Mouse (Mus musculus): ENCODE measurements around the gene Ptpn7. TPM values are rescaled to one million over a fixed set of nuclear protein-coding genes. Genes with fewer than 3 reads are reported as not detected.

Gene Ptpn7
- polyA plus RNA-seq (2012; rRNA removed), result 0.73 and 2.5 TPM in 2 replicates

DNA sequence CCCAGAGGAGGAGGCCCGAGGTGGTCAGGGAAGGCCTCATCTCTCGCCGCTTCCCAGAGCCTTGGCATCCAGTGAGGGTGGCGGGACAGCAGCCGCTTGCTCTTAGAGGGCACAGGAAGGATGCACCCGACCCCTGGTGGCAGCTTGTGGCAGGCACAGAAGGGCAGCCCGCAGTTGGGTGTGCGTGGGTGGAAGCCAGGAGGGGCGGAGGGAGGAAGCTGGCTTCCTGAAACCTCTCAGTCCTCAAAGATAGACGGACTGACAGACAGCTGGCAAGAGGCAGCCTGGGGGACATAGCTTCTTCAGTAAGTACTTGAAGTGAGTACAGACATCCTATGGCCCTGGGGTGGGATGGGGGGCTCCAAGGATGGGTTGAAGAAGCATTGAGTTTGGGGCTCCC, at the start of gene Ptpn7:
Gene Ptpn7, plus strand, starts transcription at position 228 of the 400 bp plus-strand sequence.
- H3K27ac ChIP-seq (ENCODE audit: insufficient read depth, low read depth, low read length), result no peak within 1 kb of the TSS

DNA sequence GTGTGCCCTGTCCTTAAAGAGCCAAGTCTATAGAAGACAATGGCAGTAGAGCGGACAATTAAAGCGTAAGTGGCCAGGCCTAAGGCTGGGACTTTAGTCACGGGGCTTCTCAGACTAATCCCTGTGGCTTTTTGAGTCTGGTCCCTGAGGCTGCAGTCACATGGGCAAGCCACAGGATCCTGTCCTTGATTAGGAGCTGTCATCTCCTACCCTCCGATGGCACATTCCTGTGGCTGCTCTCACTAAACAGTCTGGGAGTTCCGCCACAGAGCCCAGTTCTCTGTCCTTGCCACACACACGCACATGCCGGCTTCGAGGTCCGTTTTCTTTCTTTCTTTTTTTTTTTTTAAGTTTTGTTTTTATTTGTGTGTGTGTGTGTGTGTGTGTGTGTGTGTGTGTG, 49.0 kb upstream of the Ptpn7 start:
- H3K27ac ChIP-seq (ENCODE audit: insufficient read depth, low read depth, low read length), result no peak overlapping the region
- WGBS, result 73% methylated on average over 9 of the region's 9 CpGs
- TF ChIP-seq POLR2A (IDR thresholded peaks at IDR 0.05; ENCODE audit: low read depth, low read length) (no peak), CTCF (conservative IDR thresholded peaks at IDR 0.05; ENCODE audit: insufficient read depth, insufficient read length, low read depth, low read length) (no peak)
- H3K27me3 ChIP-seq (replicated peaks; ENCODE audit: control insufficient read depth, insufficient read depth, low read length), result no peaks in the 10 kb centered on the region; the same call in 1 of the 2 replicates
- H3K4me3 ChIP-seq (ENCODE audit: insufficient read depth, low read depth, low read length), result no peak overlapping the region
- no peaks in the 10 kb centered on the region for H3K4me1 ChIP-seq (ENCODE audit: control insufficient read depth, insufficient read depth, low read length)
- H3K36me3 ChIP-seq (ENCODE audit: control insufficient read depth, insufficient read depth, low read length), result no peaks in the 10 kb centered on the region
- DNase-seq, result no peak

More for the DNA sequence above, at the start of gene Ptpn7:
- 19% methylated on average over 10 of the region's 10 CpGs for WGBS
- Histone ChIP-seq H3K36me3 (ENCODE audit: control insufficient read depth, insufficient read depth, low read length) (no peaks in the 10 kb centered on the region), H3K4me3 (ENCODE audit: insufficient read depth, low read depth, low read length) (no peak within 1 kb of the TSS), H3K27me3 (replicated peaks; ENCODE audit: control insufficient read depth, insufficient read depth, low read length) (no peaks in the 10 kb centered on the region), H3K4me1 (ENCODE audit: control insufficient read depth, insufficient read depth, low read length) (no peaks in the 10 kb centered on the region)
- TF ChIP-seq POLR2A (IDR thresholded peaks at IDR 0.05; ENCODE audit: low read depth, low read length) (no peak), CTCF (conservative IDR thresholded peaks at IDR 0.05; ENCODE audit: insufficient read depth, insufficient read length, low read depth, low read length) (peak; percentile 57)
- DNase-seq, result peak; percentile 64

- no peaks in the 10 kb centered on the region for H3K36me3 ChIP-seq (ENCODE audit: control insufficient read depth, insufficient read depth, low read length)
- no peak overlapping the region for H3K27ac ChIP-seq (ENCODE audit: insufficient read depth, low read depth, low read length)
- no peak overlapping the region for H3K4me3 ChIP-seq (ENCODE audit: insufficient read depth, low read depth, low read length)
- TF ChIP-seq CTCF (conservative IDR thresholded peaks at IDR 0.05; ENCODE audit: insufficient read depth, insufficient read length, low read depth, low read length) (no peak), POLR2A (IDR thresholded peaks at IDR 0.05; ENCODE audit: low read depth, low read length) (no peak)
- WGBS, result 9% methylated on average over 27 of the region's 28 CpGs
- H3K4me1 ChIP-seq (ENCODE audit: control insufficient read depth, insufficient read depth, low read length), result no peaks in the 10 kb centered on the region
- no peak for DNase-seq
- H3K27me3 ChIP-seq (replicated peaks; ENCODE audit: control insufficient read depth, insufficient read depth, low read length), result no peaks in the 10 kb centered on the region; the same call in 1 of the 2 replicates
These were observed 47.1 kb upstream of the Ptpn7 start for GRCm38 (mm10) chr1:135085296-135085871.

- TF ChIP-seq POLR2A (IDR thresholded peaks at IDR 0.05; ENCODE audit: low read depth, low read length), result no peak
- no peak for TF ChIP-seq CTCF (conservative IDR thresholded peaks at IDR 0.05; ENCODE audit: insufficient read depth, insufficient read length, low read depth, low read length)
- no peaks in the 10 kb centered on the region; the same call in 1 of the 2 replicates for H3K27me3 ChIP-seq (replicated peaks; ENCODE audit: control insufficient read depth, insufficient read depth, low read length)
- no peak overlapping the region for H3K27ac ChIP-seq (ENCODE audit: insufficient read depth, low read depth, low read length)
- H3K4me3 ChIP-seq (ENCODE audit: insufficient read depth, low read depth, low read length), result no peak overlapping the region
- 27% methylated on average over 7 of the region's 7 CpGs for WGBS
- no peaks in the 10 kb centered on the region for H3K36me3 ChIP-seq (ENCODE audit: control insufficient read depth, insufficient read depth, low read length)
- DNase-seq, result no peak
- no peaks in the 10 kb centered on the region for H3K4me1 ChIP-seq (ENCODE audit: control insufficient read depth, insufficient read depth, low read length)
These were observed 46.5 kb upstream of the Ptpn7 start for GRCm38 (mm10) chr1:135086015-135086414.

- DNase-seq, result no peak
- TF ChIP-seq CTCF (conservative IDR thresholded peaks at IDR 0.05; ENCODE audit: insufficient read depth, insufficient read length, low read depth, low read length) (no peak), POLR2A (IDR thresholded peaks at IDR 0.05; ENCODE audit: low read depth, low read length) (no peak)
- H3K36me3 ChIP-seq (ENCODE audit: control insufficient read depth, insufficient read depth, low read length), result no peaks in the 10 kb centered on the region
- no peak overlapping the region for H3K4me3 ChIP-seq (ENCODE audit: insufficient read depth, low read depth, low read length)
- no peak overlapping the region for H3K27ac ChIP-seq (ENCODE audit: insufficient read depth, low read depth, low read length)
- H3K4me1 ChIP-seq (ENCODE audit: control insufficient read depth, insufficient read depth, low read length), result no peaks in the 10 kb centered on the region
- H3K27me3 ChIP-seq (replicated peaks; ENCODE audit: control insufficient read depth, insufficient read depth, low read length), result no peaks in the 10 kb centered on the region; the same call in 1 of the 2 replicates
- 61% methylated on average over 1 of the region's 1 CpGs for WGBS
These were observed 45.1 kb upstream of the Ptpn7 start for GRCm38 (mm10) chr1:135087414-135087813.

DNA sequence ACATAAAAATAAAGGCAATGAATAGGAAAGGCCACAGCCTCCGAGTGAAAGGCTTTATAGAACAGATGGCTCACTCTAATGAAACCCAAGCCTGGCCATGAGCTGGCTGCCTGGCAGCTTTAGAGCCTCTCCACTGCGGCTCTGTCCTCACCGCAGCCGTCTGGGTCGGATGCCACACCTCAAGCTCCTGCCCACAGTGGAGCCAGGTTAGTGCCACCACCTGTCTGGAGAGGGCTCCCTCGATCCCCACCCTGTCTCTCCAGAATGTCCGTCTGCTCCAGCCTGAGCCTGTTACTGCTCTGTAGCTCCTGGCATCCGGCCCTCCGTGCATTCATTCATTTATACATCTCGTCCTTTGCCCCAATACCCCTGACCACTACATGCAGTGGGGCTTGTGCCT, 42.9 kb upstream of the Ptpn7 start:
- H3K27me3 ChIP-seq (replicated peaks; ENCODE audit: control insufficient read depth, insufficient read depth, low read length), result no peaks in the 10 kb centered on the region; the same call in 1 of the 2 replicates

DNA sequence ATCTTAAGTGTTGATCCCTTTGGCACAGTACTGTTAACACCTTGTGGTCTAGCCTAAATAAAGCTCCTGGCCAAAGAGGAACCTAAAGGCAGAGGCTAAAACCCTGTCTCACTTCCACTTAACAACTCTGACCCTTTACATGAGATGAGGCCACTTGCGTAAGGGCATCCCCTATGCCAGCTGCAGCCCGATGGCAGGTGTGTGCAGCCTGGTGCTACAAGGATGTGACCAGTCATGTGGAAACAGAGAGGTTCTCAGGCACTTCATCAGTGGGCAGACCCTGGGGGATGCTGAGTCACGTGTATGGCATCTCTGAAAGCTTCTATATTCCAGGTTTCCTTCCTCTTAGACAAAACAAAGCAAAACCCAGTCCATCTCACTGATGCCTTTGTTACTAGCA, 41.6 kb upstream of the Ptpn7 start:
- WGBS, result 34% methylated on average over 3 of the region's 3 CpGs
- TF ChIP-seq CTCF (conservative IDR thresholded peaks at IDR 0.05; ENCODE audit: insufficient read depth, insufficient read length, low read depth, low read length) (no peak), POLR2A (IDR thresholded peaks at IDR 0.05; ENCODE audit: low read depth, low read length) (no peak)
- Histone ChIP-seq H3K4me3 (ENCODE audit: insufficient read depth, low read depth, low read length) (no peak overlapping the region), H3K27me3 (replicated peaks; ENCODE audit: control insufficient read depth, insufficient read depth, low read length) (no peaks in the 10 kb centered on the region), H3K4me1 (ENCODE audit: control insufficient read depth, insufficient read depth, low read length) (no peaks in the 10 kb centered on the region), H3K36me3 (ENCODE audit: control insufficient read depth, insufficient read depth, low read length) (no peaks in the 10 kb centered on the region), H3K27ac (ENCODE audit: insufficient read depth, low read depth, low read length) (no peak overlapping the region)
- DNase-seq, result no peak

More for the DNA sequence above, 42.9 kb upstream of the Ptpn7 start:
- Histone ChIP-seq H3K36me3 (ENCODE audit: control insufficient read depth, insufficient read depth, low read length) (no peaks in the 10 kb centered on the region), H3K4me1 (ENCODE audit: control insufficient read depth, insufficient read depth, low read length) (no peaks in the 10 kb centered on the region), H3K27ac (ENCODE audit: insufficient read depth, low read depth, low read length) (no peak overlapping the region), H3K4me3 (ENCODE audit: insufficient read depth, low read depth, low read length) (no peak overlapping the region)
- WGBS, result 66% methylated on average over 10 of the region's 10 CpGs
- DNase-seq, result no peak
- no peak for TF ChIP-seq CTCF (conservative IDR thresholded peaks at IDR 0.05; ENCODE audit: insufficient read depth, insufficient read length, low read depth, low read length)
- no peak for TF ChIP-seq POLR2A (IDR thresholded peaks at IDR 0.05; ENCODE audit: low read depth, low read length)
